Mouse (Mus musculus): ENCODE results near the gene Hoxb9.

- no peak for TF ChIP-seq CTCF (IDR thresholded peaks at IDR 0.05; ENCODE audit: control insufficient read depth, insufficient read depth, low read length)
- TF ChIP-seq POLR2A (IDR thresholded peaks at IDR 0.05; ENCODE audit: borderline replicate concordance, control insufficient read depth, low read depth, low read length) = no peak
These were observed 35.1 kb downstream of the Hoxb9 start for GRCm38 (mm10) chr11:96306183-96306907.
